In genomic region chr13:97627247-97627646, GRCm38 (mm10) we compare ENCODE assay signal across 32 mouse cellular contexts.
DNase-seq lines count a peak whose midpoint lies in the region; ATAC-seq and TF ChIP-seq lines count a peak whose summit lies in the region.
"Had no signal": no experiment of that assay in that cellular context is flagged by ENCODE, and none has a peak within 500 bp of the region (broad histone marks: within the 10 kb centered on the region; RNA-seq: fewer than 3 reads in every experiment).

No protein-coding gene starts in this region.

- H3K9ac ChIP-seq in heart, postnatal 0 days (replicated peaks; ENCODE audit: low read depth, low read length), result no peak overlapping the region
- H3K9ac ChIP-seq in midbrain, embryonic 14.5 days (replicated peaks; ENCODE audit: low read length), result no peak overlapping the region
- H3K9ac ChIP-seq: embryonic facial prominence, embryonic 13.5 days; forebrain, embryonic 15.5 days; hindbrain, embryonic 13.5 days; liver, embryonic 14.5 days; midbrain, embryonic 13.5 days; neural tube, embryonic 15.5 days had no signal

- no peaks in the 10 kb centered on the region for H3K9me3 ChIP-seq in heart, postnatal 0 days (replicated peaks; ENCODE audit: control insufficient read depth, low read length)
- no peaks in the 10 kb centered on the region for H3K9me3 ChIP-seq in midbrain, embryonic 14.5 days (ENCODE audit: control insufficient read depth, low read length)
- H3K9me3 ChIP-seq: embryonic facial prominence, embryonic 13.5 days; forebrain, embryonic 10.5 days; forebrain, embryonic 15.5 days; heart, embryonic 10.5 days; hindbrain, embryonic 13.5 days; midbrain, embryonic 13.5 days; neural tube, embryonic 15.5 days had no signal

- no peaks in the 10 kb centered on the region for H3K27me3 ChIP-seq in heart, postnatal 0 days (ENCODE audit: control insufficient read depth, insufficient read depth, low read length)
- no peaks in the 10 kb centered on the region for H3K27me3 ChIP-seq in thymus, adult 2 months (ENCODE audit: control insufficient read depth, insufficient read depth, low read length)
- H3K27me3 ChIP-seq in midbrain, embryonic 14.5 days (ENCODE audit: control insufficient read depth, insufficient read depth, low read length), result no peaks in the 10 kb centered on the region
- H3K27me3 ChIP-seq: CH12.LX; embryonic facial prominence, embryonic 13.5 days; forebrain, embryonic 15.5 days; hindbrain, embryonic 13.5 days; midbrain, embryonic 13.5 days; neural tube, embryonic 15.5 days had no signal

- no peaks in the 10 kb centered on the region for H3K36me3 ChIP-seq in heart, postnatal 0 days (replicated peaks; ENCODE audit: control insufficient read depth, insufficient read depth, low read length)
- no peaks in the 10 kb centered on the region for H3K36me3 ChIP-seq in thymus, adult 2 months (ENCODE audit: control insufficient read depth, insufficient read depth, low read length)
- H3K36me3 ChIP-seq in midbrain, embryonic 14.5 days (ENCODE audit: control insufficient read depth, insufficient read depth, low read length), result no peaks in the 10 kb centered on the region
- H3K36me3 ChIP-seq: embryonic facial prominence, embryonic 13.5 days; forebrain, embryonic 10.5 days; forebrain, embryonic 15.5 days; heart, embryonic 10.5 days; hindbrain, embryonic 13.5 days; midbrain, embryonic 13.5 days; neural tube, embryonic 15.5 days had no signal

- 33% methylated on average over 10 of the region's 10 CpGs for WGBS in heart, postnatal 0 days
- 92% methylated on average over 10 of the region's 10 CpGs for WGBS in thymus, adult 2 months
- 93% methylated on average over 10 of the region's 10 CpGs for WGBS in midbrain, embryonic 14.5 days

- TF ChIP-seq CTCF in heart, postnatal 0 days (IDR thresholded peaks at IDR 0.05; ENCODE audit: low read depth), result no peak
- no peak for TF ChIP-seq CTCF in thymus, adult 2 months (IDR thresholded peaks at IDR 0.05; ENCODE audit: borderline replicate concordance, control insufficient read depth, extremely low read depth, insufficient read depth, low read length, poor library complexity)

- H3K27ac ChIP-seq in heart, postnatal 0 days (ENCODE audit: low read depth), result no peak overlapping the region
- no peak overlapping the region for H3K27ac ChIP-seq in thymus, adult 2 months (ENCODE audit: control insufficient read depth, insufficient read depth, low read length)
- H3K27ac ChIP-seq in midbrain, embryonic 14.5 days (replicated peaks; ENCODE audit: low read depth, low read length), result no peak overlapping the region
- H3K27ac ChIP-seq: embryonic facial prominence, embryonic 13.5 days; forebrain, embryonic 10.5 days; forebrain, embryonic 15.5 days; hindbrain, embryonic 13.5 days; liver, embryonic 14.5 days; macrophage; midbrain, embryonic 13.5 days; neural tube, embryonic 15.5 days had no signal

- ATAC-seq in frontal cortex, adult (ENCODE audit: low TSS enrichment), result peak; percentile 42
- peak; percentile 39; the same call in 1 of the 2 replicates for ATAC-seq in heart, postnatal 0 days (ENCODE audit: insufficient read depth, low read depth)
- no peak for ATAC-seq in midbrain, embryonic 14.5 days (ENCODE audit: low FRiP score, low TSS enrichment)
- ATAC-seq: forebrain, embryonic 15.5 days; intestine, postnatal 0 days; midbrain, embryonic 13.5 days had no signal

- DNase-seq in frontal cortex, postnatal 10 days (ENCODE audit: low spot score in 2 of 2), result no peak
- DNase-seq in heart, postnatal 0 days (ENCODE audit: low spot score), result peak; percentile 65
- DNase-seq in heart, adult 9 months (ENCODE audit: low spot score in 2 of 2), result no peak
- DNase-seq in thymus, adult 2 months, result peak; percentile 11
- DNase-seq in thymus, adult 18-20 months, result no peak
- DNase-seq in telencephalon, adult 2 months (ENCODE audit: low read depth, low spot score), result peak; percentile 64
- DNase-seq in midbrain, embryonic 14.5 days, result no peak
- DNase-seq: adrenal gland, postnatal 10 days; cerebellum, adult 11 months; cerebellum, adult 9-10 months; cerebellum, postnatal 36 days; embryo, embryonic 11 days; heart, postnatal 4 days; kidney, adult 9 months; kidney, postnatal 14 days; liver; lung, adult 2 months; lung, postnatal 10 days; retina, postnatal 1 day; spleen, adult 18-20 months had no signal

- no peak overlapping the region for H3K4me3 ChIP-seq in heart, postnatal 0 days (ENCODE audit: low read depth, low read length)
- no peak overlapping the region for H3K4me3 ChIP-seq in thymus, adult 2 months (ENCODE audit: control insufficient read depth, insufficient read depth, low read length)
- no peak overlapping the region for H3K4me3 ChIP-seq in midbrain, embryonic 14.5 days (replicated peaks; ENCODE audit: low read depth, low read length)
- H3K4me3 ChIP-seq: embryonic facial prominence, embryonic 13.5 days; forebrain, embryonic 10.5 days; forebrain, embryonic 15.5 days; heart, embryonic 10.5 days; hindbrain, embryonic 13.5 days; midbrain, embryonic 13.5 days; neural tube, embryonic 15.5 days had no signal

- TF ChIP-seq POLR2A in thymus, adult 2 months (IDR thresholded peaks at IDR 0.05; ENCODE audit: control insufficient read depth, extremely low read depth, insufficient read depth, low read length, poor library complexity), result no peak

- no peak overlapping the region for H3K4me2 ChIP-seq in heart, postnatal 0 days (ENCODE audit: low read depth, low read length)
- no peak overlapping the region for H3K4me2 ChIP-seq in midbrain, embryonic 14.5 days (ENCODE audit: low read length)
- H3K4me2 ChIP-seq: embryonic facial prominence, embryonic 13.5 days; forebrain, embryonic 15.5 days; hindbrain, embryonic 13.5 days; midbrain, embryonic 13.5 days; neural tube, embryonic 15.5 days had no signal

- TF ChIP-seq EP300 in heart, postnatal 0 days (IDR thresholded peaks at IDR 0.05; ENCODE audit: low read depth), result no peak

- peaks cover 11% of the 10 kb centered on the region for H3K4me1 ChIP-seq in heart, postnatal 0 days (ENCODE audit: control insufficient read depth, insufficient read depth)
- no peaks in the 10 kb centered on the region for H3K4me1 ChIP-seq in thymus, adult 2 months (replicated peaks; ENCODE audit: control insufficient read depth, insufficient read depth, low read length)
- H3K4me1 ChIP-seq in midbrain, embryonic 14.5 days (ENCODE audit: control insufficient read depth, insufficient read depth, low read length), result no peaks in the 10 kb centered on the region
- H3K4me1 ChIP-seq: forebrain, embryonic 10.5 days; forebrain, embryonic 15.5 days; hindbrain, embryonic 13.5 days; midbrain, embryonic 13.5 days; neural tube, embryonic 15.5 days had no signal

Comparison
In these comparisons a context has a peak if more than half of its experiments do, and no peak if none do; other contexts are left out.
1. DNase-seq: peak in heart, postnatal 0 days (single experiment), thymus, adult 2 months (single experiment) and telencephalon, adult 2 months (single experiment); none in frontal cortex, postnatal 10 days (0 of 2), heart, adult 9 months (0 of 2), thymus, adult 18-20 months (0 of 2) and midbrain, embryonic 14.5 days (single experiment).